Mouse (Mus musculus): ENCODE measurements around the gene 1700003F12Rik. TPM values are rescaled to one million over a fixed set of nuclear protein-coding genes. Genes with fewer than 3 reads are reported as not detected.

Gene 1700003F12Rik
- 0.64 and 0.74 TPM in 2 replicates for polyA plus RNA-seq (2012; ENCODE audit: low replicate concordance)

DNA sequence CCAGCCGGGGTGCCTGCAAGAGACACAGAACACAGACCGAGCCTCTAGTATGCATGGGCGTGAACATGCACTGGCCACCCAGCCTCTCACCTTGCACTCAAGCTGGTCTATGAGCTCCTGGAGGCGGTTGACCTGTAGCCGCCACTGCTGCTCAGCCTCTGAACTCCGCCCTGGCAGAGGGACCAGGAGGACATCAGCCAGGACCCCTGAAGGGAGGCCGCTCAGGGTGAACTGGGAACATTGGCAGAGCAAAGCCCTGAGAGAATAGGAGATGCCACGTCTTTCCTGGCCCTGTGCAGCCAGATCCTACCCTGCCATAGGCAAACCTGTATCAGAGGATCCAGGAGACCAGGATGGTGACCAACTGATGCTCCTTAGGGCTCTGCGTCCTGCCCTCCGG lies at the start of gene 1700003F12Rik:
1700003F12Rik (plus strand) TSS at position 375 of the 400 bp plus-strand sequence.

DNA sequence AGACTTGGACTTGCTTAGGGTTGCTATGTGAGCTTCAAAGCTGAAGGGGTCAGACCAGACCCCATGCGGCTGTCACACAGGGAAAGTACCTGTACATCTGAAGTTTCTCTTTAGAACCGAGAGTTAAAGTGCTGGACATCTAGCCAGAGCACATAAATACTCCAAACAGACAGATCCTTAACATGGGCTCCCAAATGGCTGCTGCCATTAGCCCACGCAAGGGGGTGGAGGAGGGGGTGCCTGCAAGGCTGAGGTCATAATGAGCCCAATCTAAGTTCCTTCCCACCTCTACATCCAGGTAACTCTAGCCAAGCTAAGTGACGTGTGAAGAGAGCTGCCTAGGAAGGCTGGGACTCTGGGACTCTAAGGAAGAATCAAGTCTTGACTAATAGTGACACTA lies 4.6 kb downstream of the 1700003F12Rik start, which contains the start of gene Actl10:
Actl10 (plus strand) TSS at position 301 of the 400 bp plus-strand sequence.

DNA sequence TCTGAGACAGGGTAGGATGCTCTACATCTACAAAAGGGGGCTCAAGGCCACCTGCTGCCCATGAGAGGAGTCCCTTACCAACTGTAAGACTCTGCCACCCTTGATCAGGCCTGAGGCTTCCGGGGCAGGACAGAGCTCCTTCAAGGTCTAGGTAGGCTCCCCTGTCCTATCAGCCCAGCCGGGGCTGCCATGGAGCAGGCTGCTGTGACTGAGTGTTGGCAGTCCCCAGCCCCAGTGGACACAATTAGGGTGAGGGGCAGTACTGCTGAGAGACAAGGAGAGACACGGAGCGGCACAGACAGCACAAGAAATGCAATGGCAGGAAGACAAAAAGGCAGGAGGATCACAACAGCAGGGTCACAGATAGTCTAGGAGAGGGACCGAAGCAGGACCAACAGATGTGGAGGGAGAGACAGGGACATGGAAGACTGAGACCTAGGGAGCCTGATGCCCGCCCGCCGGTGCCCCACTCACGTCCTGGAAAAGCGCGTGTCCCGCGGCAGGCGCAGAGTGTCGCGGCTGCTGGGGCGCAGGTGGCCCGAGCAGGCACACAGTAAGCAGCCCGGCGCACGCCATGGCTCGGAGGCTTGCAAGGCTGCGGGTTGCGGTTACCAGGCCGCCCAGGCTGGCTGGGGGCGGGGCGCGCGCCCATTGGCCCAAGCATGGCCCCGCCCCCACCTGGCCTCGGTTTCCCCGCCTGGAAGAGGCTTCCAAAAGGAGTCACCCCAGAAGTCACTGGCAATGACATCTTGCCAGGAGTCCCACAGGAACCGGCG lies 11.6 kb downstream of the 1700003F12Rik start, which contains the start of gene Necab3:
Necab3 (minus strand) TSS at position 627 of the 776 bp plus-strand sequence.

DNA sequence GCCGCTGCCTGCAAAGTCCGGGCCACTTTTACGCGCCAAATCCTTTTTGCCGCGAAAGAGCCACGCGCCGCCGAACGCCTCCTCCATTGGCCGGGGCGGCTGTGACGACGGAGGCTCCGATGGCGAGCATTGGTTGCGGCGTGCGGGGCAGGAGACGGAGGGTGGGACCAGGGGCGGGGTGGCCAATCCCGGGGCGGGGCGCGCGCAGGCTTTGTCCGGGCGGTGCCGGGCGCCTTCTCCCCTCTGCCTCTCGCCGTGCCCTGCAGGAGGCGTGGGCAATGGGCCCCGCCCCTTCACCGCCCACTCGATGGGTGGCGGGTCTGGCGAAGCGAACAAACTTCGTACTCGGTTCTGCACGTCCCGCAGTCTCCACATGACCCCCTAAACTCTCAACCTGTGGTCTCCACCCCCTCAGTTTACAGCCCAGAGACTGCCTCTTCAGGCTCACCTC lies 23.0 kb downstream of the 1700003F12Rik start, which contains the start of gene E2f1:
E2f1 (minus strand) TSS at position 57 of the 451 bp plus-strand sequence.

Other genes with a start within 250 kb of the 1700003F12Rik start
- gene Bpifb9b, start 239.9 kb upstream of the 1700003F12Rik start, polyA plus RNA-seq (2012; ENCODE audit: low replicate concordance): not detected in 2 replicates
- gene Cdk5rap1, start 174.1 kb upstream of the 1700003F12Rik start, polyA plus RNA-seq (2012; ENCODE audit: low replicate concordance): 0.18 and 1.0 TPM in 2 replicates
- gene Snta1, start 139.0 kb upstream of the 1700003F12Rik start, polyA plus RNA-seq (2012; ENCODE audit: low replicate concordance): 2.5 and 2.7 TPM in 2 replicates
- gene Cbfa2t2, start 110.6 kb upstream of the 1700003F12Rik start, polyA plus RNA-seq (2012; ENCODE audit: low replicate concordance): 4.7 and 12.4 TPM in 2 replicates
- not detected in 2 replicates for gene Actl10, start 4.7 kb downstream of the 1700003F12Rik start, polyA plus RNA-seq (2012; ENCODE audit: low replicate concordance)
- gene Necab3, start 11.8 kb downstream of the 1700003F12Rik start, polyA plus RNA-seq (2012; ENCODE audit: low replicate concordance): 2.2 and 8.2 TPM in 2 replicates
- 64.9 and 73.1 TPM in 2 replicates for gene E2f1, start 22.8 kb downstream of the 1700003F12Rik start, polyA plus RNA-seq (2012; ENCODE audit: low replicate concordance)
- 2.2 and 9.4 TPM in 2 replicates for gene Pxmp4, start 56.6 kb downstream of the 1700003F12Rik start, polyA plus RNA-seq (2012; ENCODE audit: low replicate concordance)
- gene Zfp341, start 66.2 kb downstream of the 1700003F12Rik start, polyA plus RNA-seq (2012; ENCODE audit: low replicate concordance): 6.7 and 9.3 TPM in 2 replicates
- gene 4930519P11Rik, start 66.4 kb downstream of the 1700003F12Rik start, polyA plus RNA-seq (2012; ENCODE audit: low replicate concordance): 4.1 and 10.3 TPM in 2 replicates
- gene Chmp4b, start 104.6 kb downstream of the 1700003F12Rik start, polyA plus RNA-seq (2012; ENCODE audit: low replicate concordance): 42.2 and 77.8 TPM in 2 replicates
- not detected in 2 replicates for gene Gm14214, start 222.9 kb downstream of the 1700003F12Rik start, polyA plus RNA-seq (2012; ENCODE audit: low replicate concordance)
- gene Raly, start 244.0 kb downstream of the 1700003F12Rik start, polyA plus RNA-seq (2012; ENCODE audit: low replicate concordance): 446 and 535 TPM in 2 replicates
- 0.44 and 1.1 TPM in 2 replicates for gene a, start 244.3 kb downstream of the 1700003F12Rik start, polyA plus RNA-seq (2012; ENCODE audit: low replicate concordance)

All from leukemia stem cell, adult 10-12 weeks (primary cell).